Mouse (Mus musculus) intestine, postnatal 0 days (tissue): ENCODE measurements around the gene Pde3a. TPM values are rescaled to one million over a fixed set of nuclear protein-coding genes. Genes with fewer than 3 reads are reported as not detected.

Source experiments
- ATAC-seq: fragments of 200-750 bp; cut with Nextera tagmentation; 2 replicates; pipeline ENCODE4 v1.8.0; 2017; ENCODE audit warnings: mild to moderate bottlenecking, moderate TSS enrichment, moderate library complexity
- H3K27ac ChIP-seq: fragments of 300-500 bp; sonication (generic); 2 replicates; pipeline ENCODE4 v1.5.1; 2014; ENCODE audit warnings: mild to moderate bottlenecking, low read depth, low read length, moderate library complexity
- H3K27me3 ChIP-seq: fragments of 300-500 bp; sonication (generic); replicated peaks from 2 replicates; pipeline ENCODE4 v1.6.1; 2014; ENCODE audit warnings: low read length, mixed read lengths; ENCODE audit not compliant: control insufficient read depth, insufficient read depth
- H3K36me3 ChIP-seq: fragments of 300-500 bp; sonication (generic); 2 replicates; pipeline ENCODE4 v1.6.1; 2014; ENCODE audit warnings: mild to moderate bottlenecking, moderate library complexity; ENCODE audit not compliant: control insufficient read depth, insufficient read depth
- H3K4me1 ChIP-seq: fragments of 300-500 bp; sonication (generic); replicated peaks from 2 replicates; pipeline ENCODE4 v1.6.1; 2014; ENCODE audit warnings: antibody characterized with exemption, low read length, mixed read lengths; ENCODE audit not compliant: control insufficient read depth, insufficient read depth
- H3K4me2 ChIP-seq: fragments of 300-500 bp; sonication (generic); replicated peaks from 2 replicates; pipeline ENCODE4 v1.6.1; 2014; ENCODE audit warnings: low read depth, mild to moderate bottlenecking, moderate library complexity
- H3K4me3 ChIP-seq: fragments of 300-500 bp; sonication (generic); 2 replicates; pipeline ENCODE4 v1.5.1; 2014; ENCODE audit warnings: low read depth, low read length
- H3K9ac ChIP-seq: fragments of 300-500 bp; sonication (generic); 2 replicates; pipeline ENCODE4 v1.6.1; 2014; ENCODE audit warnings: mild to moderate bottlenecking, low read depth, low read length
- H3K9me3 ChIP-seq: fragments of 300-500 bp; sonication (generic); 2 replicates; pipeline ENCODE4 v1.6.1; 2016; ENCODE audit warnings: mixed run types; ENCODE audit not compliant: control insufficient read depth
- CTCF ChIP-seq: sonication (generic); IDR thresholded peaks from 2 replicates; pipeline ENCODE4 v1.5.1; 2016; ENCODE audit warnings: low read depth, mild to moderate bottlenecking, control low read depth, antibody characterized with exemption, moderate library complexity
- whole genome bisulfite sequencing: fragments of 180-500 bp; shearing (Covaris S2); extraction: QIAGEN DNeasy Blood & Tissue Kit; methylation state at CpG from one replicate; pipeline ENCODE4 v1.1.7; 2014; 5-methylcytosine and 5-hydroxymethylcytosine counted together
- polyA plus RNA-seq: library from polyadenylated mRNA; unstranded; fragments of >200 nt; fragmentation: Nextera tagmentation; extraction: Ambion mirVana; gene quantifications from 2 replicates; pipeline ENCODE4 v1.2.1, GENCODE M21; 2015

The Pde3a gene
- polyA plus RNA-seq, 1 experiment from 2014 or later, result 17.6 TPM

DNA sequence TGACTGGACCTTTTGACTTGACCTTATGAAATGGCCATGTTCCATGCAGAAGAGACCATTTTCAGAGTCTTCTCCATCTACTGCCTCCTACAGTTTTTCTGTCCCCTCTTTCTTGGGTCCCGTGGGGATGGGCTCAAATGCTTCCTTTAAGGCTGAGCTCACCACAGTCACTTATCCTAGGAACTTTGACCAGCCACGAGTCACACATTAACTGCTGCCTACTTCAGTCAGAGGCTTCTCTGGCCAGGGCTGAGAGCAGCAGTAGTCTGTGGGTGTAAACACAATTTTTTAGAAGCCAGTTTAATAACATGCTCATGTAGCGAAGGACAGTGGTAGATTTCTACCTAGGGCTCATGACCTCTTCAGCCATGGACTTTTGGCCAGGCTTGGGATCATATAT, 79.0 kb downstream of the Pde3a start:
- peak; percentile 92 for ATAC-seq
- Histone ChIP-seq H3K4me2 (peak overlapping the region; percentile 22; the same call in 1 of the 2 replicates), H3K27me3 (no peaks in the 10 kb centered on the region), H3K4me3 (no peak overlapping the region), H3K9me3 (no peaks in the 10 kb centered on the region), H3K27ac (peak overlapping the region; percentile 70), H3K36me3 (no peaks in the 10 kb centered on the region), H3K9ac (no peak overlapping the region), H3K4me1 (peaks cover 8% of the 10 kb centered on the region)
- 46% methylated on average over 3 of the region's 3 CpGs for WGBS
- 0 out of 2 replicates have a peak, but pooled peaks have one; percentile 22 for TF ChIP-seq CTCF

DNA sequence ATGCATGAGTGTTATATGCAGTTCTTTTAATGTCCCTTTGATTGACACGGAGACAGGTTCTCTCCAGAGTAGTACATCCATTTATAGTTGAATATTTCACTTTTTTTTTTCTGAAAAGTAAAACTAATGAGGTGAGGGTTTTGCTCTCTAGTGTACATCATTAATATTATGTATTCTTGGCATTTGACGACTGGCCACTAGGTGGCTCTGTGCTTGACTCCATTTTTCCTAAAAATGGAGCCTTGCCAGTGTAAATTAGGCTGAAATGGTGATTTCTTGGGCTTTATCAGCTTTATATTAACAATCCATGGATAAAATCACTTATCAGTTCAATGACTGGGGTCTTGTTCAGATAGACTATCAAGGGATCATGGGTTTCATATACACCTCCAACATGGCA, 82.4 kb downstream of the Pde3a start:
- WGBS, result 47% methylated on average over 2 of the region's 2 CpGs
- Histone ChIP-seq H3K4me2 (no peak overlapping the region), H3K36me3 (no peaks in the 10 kb centered on the region), H3K27me3 (no peaks in the 10 kb centered on the region), H3K4me1 (peaks cover 10% of the 10 kb centered on the region), H3K9me3 (no peaks in the 10 kb centered on the region), H3K27ac (no peak overlapping the region), H3K4me3 (no peak overlapping the region), H3K9ac (no peak overlapping the region)
- ATAC-seq, result no peak
- TF ChIP-seq CTCF, result peak; percentile 51

DNA sequence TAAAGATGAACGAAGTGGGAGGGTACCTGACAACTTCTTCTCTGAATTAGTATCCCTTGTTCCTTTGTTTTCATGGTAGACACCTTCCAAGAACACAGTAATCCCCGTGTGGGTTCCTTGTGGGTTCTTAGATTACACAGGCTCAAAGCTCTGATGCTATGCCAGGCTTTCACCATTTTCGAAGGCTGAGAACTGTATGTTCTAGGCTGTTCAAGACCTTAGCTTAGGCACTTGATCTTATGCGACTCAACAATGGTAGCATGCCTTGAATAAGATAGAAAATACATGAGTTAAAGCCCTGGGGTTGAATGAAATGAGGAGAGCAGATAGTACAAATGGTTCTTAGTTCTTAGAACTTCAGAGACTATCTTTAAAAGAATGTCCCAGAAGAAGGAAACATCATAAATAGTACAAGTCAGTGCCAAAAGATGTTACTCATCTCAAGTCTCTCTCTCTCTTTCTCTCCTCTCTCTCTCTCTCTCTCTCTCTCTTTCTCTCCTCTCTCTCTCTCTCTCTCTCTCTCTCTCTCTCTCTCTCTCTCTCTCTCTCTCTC, 83.6 kb downstream of the Pde3a start:
- no peak overlapping the region for H3K4me3 ChIP-seq
- H3K27ac ChIP-seq, result peak overlapping the region; percentile 41; the same call in 1 of the 2 replicates
- TF ChIP-seq CTCF, result no peak
- H3K36me3 ChIP-seq, result no peaks in the 10 kb centered on the region
- no peaks in the 10 kb centered on the region for H3K9me3 ChIP-seq
- no peak overlapping the region for H3K9ac ChIP-seq
- no peak for ATAC-seq
- peaks cover 15% of the 10 kb centered on the region for H3K4me1 ChIP-seq
- 82% methylated on average over 4 of the region's 4 CpGs for WGBS
- no peaks in the 10 kb centered on the region for H3K27me3 ChIP-seq
- H3K4me2 ChIP-seq, result no peak overlapping the region

- no peak overlapping the region for H3K4me3 ChIP-seq
- peak; percentile 75 for ATAC-seq
- no peaks in the 10 kb centered on the region for H3K27me3 ChIP-seq
- H3K9ac ChIP-seq, result no peak overlapping the region
- H3K27ac ChIP-seq, result peak overlapping the region; percentile 41
- peaks cover 15% of the 10 kb centered on the region for H3K4me1 ChIP-seq
- 18% methylated on average over 3 of the region's 3 CpGs for WGBS
- H3K4me2 ChIP-seq, result no peak overlapping the region; the same call in 1 of the 2 replicates
- H3K9me3 ChIP-seq, result no peaks in the 10 kb centered on the region
- no peak for TF ChIP-seq CTCF
- H3K36me3 ChIP-seq, result no peaks in the 10 kb centered on the region
Observed at GRCm38 (mm10) chr6:141333245-141333644, 84.2 kb downstream of the Pde3a start.

- ATAC-seq, result peak; percentile 89
- no peak overlapping the region for H3K4me3 ChIP-seq
- no peaks in the 10 kb centered on the region for H3K27me3 ChIP-seq
- TF ChIP-seq CTCF, result no peak
- peak overlapping the region; percentile 41 for H3K27ac ChIP-seq
- no peaks in the 10 kb centered on the region for H3K36me3 ChIP-seq
- peaks cover 11% of the 10 kb centered on the region; the same call in 1 of the 2 replicates for H3K4me1 ChIP-seq
- H3K4me2 ChIP-seq, result no peak overlapping the region
- H3K9me3 ChIP-seq, result no peaks in the 10 kb centered on the region
- WGBS, result 41% methylated on average over 1 of the region's 1 CpGs
- no peak overlapping the region for H3K9ac ChIP-seq
Observed at GRCm38 (mm10) chr6:141335878-141336277, 86.8 kb downstream of the Pde3a start.

GRCm38 (mm10) chr6:141336438-141336837, 87.4 kb downstream of the Pde3a start:
- H3K27me3 ChIP-seq, result no peaks in the 10 kb centered on the region
- WGBS, result 68% methylated on average over 4 of the region's 4 CpGs

DNA sequence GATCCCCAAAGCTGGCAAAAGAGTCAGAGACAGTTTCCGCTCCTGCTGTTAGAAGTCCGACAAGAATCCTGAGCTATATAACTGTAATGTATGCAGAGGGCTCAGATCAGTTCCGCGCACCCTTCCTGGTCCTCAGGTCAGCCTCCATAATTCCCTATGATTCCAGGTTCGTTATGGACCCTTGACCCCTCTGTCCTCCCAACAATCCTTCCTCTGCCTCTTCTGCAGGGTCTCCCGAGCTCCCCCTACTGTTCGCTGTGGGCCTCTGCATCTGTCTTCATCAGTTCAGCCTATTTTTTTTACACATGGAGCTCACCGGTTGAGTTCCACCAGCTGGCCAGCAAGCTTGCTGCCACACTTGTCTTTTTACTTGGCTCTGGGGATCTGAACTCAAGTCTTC, 88.6 kb downstream of the Pde3a start:
- no peaks in the 10 kb centered on the region for H3K36me3 ChIP-seq
- peaks cover 10% of the 10 kb centered on the region; the same call in 1 of the 2 replicates for H3K4me1 ChIP-seq
- H3K4me2 ChIP-seq, result no peak overlapping the region
- no peak overlapping the region for H3K27ac ChIP-seq
- no peak for ATAC-seq
- H3K27me3 ChIP-seq, result no peaks in the 10 kb centered on the region
- no peaks in the 10 kb centered on the region for H3K9me3 ChIP-seq
- H3K4me3 ChIP-seq, result no peak overlapping the region
- TF ChIP-seq CTCF, result peak; percentile 80
- no peak overlapping the region for H3K9ac ChIP-seq
- WGBS, result 54% methylated on average over 8 of the region's 8 CpGs

More at GRCm38 (mm10) chr6:141336438-141336837, 87.4 kb downstream of the Pde3a start:
- peaks cover 11% of the 10 kb centered on the region; the same call in 1 of the 2 replicates for H3K4me1 ChIP-seq
- no peaks in the 10 kb centered on the region for H3K9me3 ChIP-seq
- no peak for ATAC-seq
- H3K36me3 ChIP-seq, result no peaks in the 10 kb centered on the region
- H3K4me3 ChIP-seq, result no peak overlapping the region
- H3K27ac ChIP-seq, result peak overlapping the region; percentile 41; the same call in 1 of the 2 replicates
- TF ChIP-seq CTCF, result no peak
- no peak overlapping the region for H3K9ac ChIP-seq
- no peak overlapping the region for H3K4me2 ChIP-seq
